Mouse (Mus musculus) embryonic facial prominence, embryonic 15.5 days (tissue): ENCODE measurements around the gene Rorc. TPM values are rescaled to one million over a fixed set of nuclear protein-coding genes. Genes with fewer than 3 reads are reported as not detected.

Experiments used
- ATAC-seq: fragments of 200-750 bp; cut with Nextera tagmentation; 2 replicates; pipeline ENCODE4 v1.8.0; 2017; ENCODE audit warnings: low read depth, moderate TSS enrichment; ENCODE audit not compliant: insufficient number of reproducible peaks, low FRiP score, low TSS enrichment
- H3K27ac ChIP-seq: fragments of 300-500 bp; sonication (generic); replicated peaks from 2 replicates; pipeline ENCODE4 v1.5.1; 2015; ENCODE audit warnings: mild to moderate bottlenecking, inconsistent platforms
- H3K27me3 ChIP-seq: fragments of 300-500 bp; sonication (generic); 2 replicates; pipeline ENCODE4 v1.6.1; 2015; ENCODE audit warnings: inconsistent platforms
- H3K36me3 ChIP-seq: fragments of 300-500 bp; sonication (generic); 2 replicates; pipeline ENCODE4 v1.6.1; 2015; ENCODE audit warnings: mild to moderate bottlenecking, inconsistent platforms
- H3K4me1 ChIP-seq: fragments of 300-500 bp; sonication (generic); 2 replicates; pipeline ENCODE4 v1.6.1; 2015; ENCODE audit warnings: inconsistent platforms
- H3K4me2 ChIP-seq: fragments of 300-500 bp; sonication (generic); replicated peaks from 2 replicates; pipeline ENCODE4 v1.6.1; 2015; ENCODE audit warnings: mild to moderate bottlenecking, inconsistent platforms
- H3K4me3 ChIP-seq: fragments of 300-500 bp; sonication (generic); replicated peaks from 2 replicates; pipeline ENCODE4 v1.5.1; 2015; ENCODE audit warnings: mild to moderate bottlenecking, inconsistent platforms
- H3K9ac ChIP-seq: fragments of 300-500 bp; sonication (generic); 2 replicates; pipeline ENCODE4 v1.6.1; 2015; ENCODE audit warnings: inconsistent platforms
- H3K9me3 ChIP-seq: fragments of 300-500 bp; sonication (generic); replicated peaks from 2 replicates; pipeline ENCODE4 v1.6.1; 2016; ENCODE audit warnings: inconsistent platforms
- WGBS: fragments of 180-500 bp; shearing (Covaris S2); methylation state at CpG from one replicate; pipeline ENCODE4 v1.1.7; 2015; 5-methylcytosine and 5-hydroxymethylcytosine counted together
- polyA plus RNA-seq: library from polyadenylated mRNA; unstranded; fragments of >200 nt; fragmentation: Nextera tagmentation; extraction: Ambion mirVana; gene quantifications from 2 replicates; pipeline ENCODE4 v1.2.1, GENCODE M21; 2015

Rorc gene
- polyA plus RNA-seq, 1 experiment from 2014 or later, result 3.6 TPM

DNA sequence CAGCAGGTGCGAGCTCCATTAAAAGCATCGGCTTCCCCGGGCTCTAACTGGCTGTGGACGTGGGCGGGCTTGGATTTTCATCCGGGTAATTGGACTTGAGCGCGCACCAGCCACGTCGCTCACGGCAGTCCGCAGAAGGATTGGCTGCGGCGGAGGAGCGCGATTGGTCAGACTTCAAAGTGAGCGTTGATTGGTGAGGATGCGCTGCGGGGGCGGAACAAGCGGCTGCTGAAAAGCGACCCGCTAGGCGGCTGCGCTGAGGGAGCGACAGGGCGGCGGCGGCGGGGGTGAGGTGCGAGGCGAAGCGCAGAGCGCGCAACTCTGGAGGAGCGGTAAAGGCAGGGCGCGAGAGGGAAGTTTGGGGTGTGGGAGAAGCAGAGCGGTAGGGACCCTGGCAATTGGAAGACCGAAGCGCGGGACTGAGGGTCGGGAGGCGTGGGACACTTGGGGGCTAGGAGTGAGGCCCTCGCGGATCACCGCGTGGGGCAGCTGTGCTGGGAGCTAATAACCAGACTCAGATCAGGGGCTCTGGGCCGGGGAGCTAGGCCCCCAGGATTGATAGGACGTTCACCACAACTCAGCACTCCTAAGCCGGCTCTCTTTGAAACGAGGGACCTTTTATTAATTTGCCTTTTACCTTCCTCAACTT is 40.6 kb downstream of the Rorc start, which contains the start of gene Tdrkh:
TSS of gene Tdrkh (plus strand) at position 243 of the 649 bp plus-strand sequence.
- peak within 1 kb of the TSS; percentile 26; the same call in 1 of the 2 replicates for H3K9ac ChIP-seq
- peak within 1 kb of the TSS; percentile 94 for H3K4me2 ChIP-seq
- H3K4me3 ChIP-seq, result peak within 1 kb of the TSS; percentile 47
- H3K27me3 ChIP-seq, result no peaks in the 10 kb centered on the region; the same call in 1 of the 2 replicates
- peaks cover 11% of the 10 kb centered on the region for H3K4me1 ChIP-seq
- H3K9me3 ChIP-seq, result no peaks in the 10 kb centered on the region
- H3K27ac ChIP-seq, result no peak within 1 kb of the TSS
- no peaks in the 10 kb centered on the region for H3K36me3 ChIP-seq
- peak; percentile 99 for ATAC-seq
- WGBS, result 8% methylated on average over 52 of the region's 52 CpGs

DNA sequence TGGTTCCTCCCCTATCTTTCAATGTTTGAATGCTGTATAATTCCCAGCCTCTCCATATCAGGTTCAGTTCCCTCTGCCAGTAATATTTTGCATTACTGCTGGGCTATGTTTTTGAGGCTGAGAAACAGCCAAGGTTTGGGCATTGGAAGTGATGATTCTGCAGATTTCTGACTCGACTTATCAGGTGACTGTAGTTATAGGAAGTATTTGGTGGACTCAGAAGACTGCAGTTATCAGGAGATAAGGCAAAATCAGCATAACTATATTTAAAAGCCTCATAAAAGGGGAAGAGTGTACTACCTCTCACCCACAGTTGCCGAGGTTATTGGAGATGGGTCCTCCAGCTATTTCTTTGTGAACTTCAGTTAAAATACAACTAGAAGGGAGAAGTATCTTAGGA is 58.4 kb downstream of the Rorc start:
- no peaks in the 10 kb centered on the region for H3K36me3 ChIP-seq
- no peak overlapping the region for H3K9ac ChIP-seq
- 63% methylated on average over 2 of the region's 2 CpGs for WGBS
- no peak overlapping the region for H3K4me2 ChIP-seq
- no peaks in the 10 kb centered on the region for H3K9me3 ChIP-seq
- H3K27me3 ChIP-seq, result no peaks in the 10 kb centered on the region
- ATAC-seq, result no peak
- no peaks in the 10 kb centered on the region for H3K4me1 ChIP-seq
- no peak overlapping the region for H3K4me3 ChIP-seq
- H3K27ac ChIP-seq, result no peak overlapping the region

DNA sequence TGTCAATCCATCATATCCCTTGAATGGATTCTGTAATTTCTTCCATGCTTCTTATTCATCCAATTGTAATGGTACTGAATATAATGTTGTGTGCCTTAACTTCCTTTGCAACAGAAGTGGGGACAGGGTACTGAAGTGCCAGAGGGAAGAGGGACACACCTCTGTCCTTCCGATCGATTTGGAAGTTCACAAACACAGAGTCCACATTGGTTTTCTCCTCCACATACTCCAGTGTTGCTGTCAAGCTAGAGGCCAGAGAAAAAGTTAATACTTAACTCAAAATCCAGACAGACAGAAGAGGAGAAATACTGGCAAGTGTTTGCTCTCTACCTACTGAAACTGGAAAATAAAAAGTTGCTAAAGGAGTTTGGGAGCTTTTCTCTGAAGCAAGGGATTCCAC is 61.7 kb downstream of the Rorc start:
- Histone ChIP-seq H3K4me3 (no peak overlapping the region), H3K27me3 (no peaks in the 10 kb centered on the region), H3K36me3 (no peaks in the 10 kb centered on the region), H3K4me1 (no peaks in the 10 kb centered on the region), H3K27ac (no peak overlapping the region), H3K9me3 (no peaks in the 10 kb centered on the region), H3K9ac (no peak overlapping the region), H3K4me2 (no peak overlapping the region)
- ATAC-seq, result no peak
- WGBS, result 75% methylated on average over 2 of the region's 2 CpGs

DNA sequence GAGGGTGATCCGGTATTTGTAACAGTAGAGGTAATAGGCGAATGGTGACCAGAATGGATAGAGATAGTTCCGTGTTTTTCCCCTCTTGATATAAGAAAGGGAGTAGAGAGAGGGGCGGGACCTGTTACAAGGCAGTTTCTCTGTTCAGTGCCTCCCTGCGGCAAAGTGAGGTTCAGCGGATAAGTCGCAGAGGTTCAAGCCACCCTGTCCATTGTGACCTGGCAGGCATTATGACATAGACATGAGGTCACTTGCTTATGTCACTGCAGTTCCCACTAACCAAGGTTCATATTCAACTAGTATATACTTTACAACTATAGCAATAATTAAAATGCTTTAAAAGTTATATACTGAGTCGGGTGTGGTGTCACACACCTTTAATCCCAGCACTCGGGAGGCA is 63.8 kb downstream of the Rorc start:
- no peaks in the 10 kb centered on the region for H3K36me3 ChIP-seq
- H3K9me3 ChIP-seq, result no peaks in the 10 kb centered on the region
- no peaks in the 10 kb centered on the region for H3K4me1 ChIP-seq
- no peak overlapping the region for H3K4me3 ChIP-seq
- 78% methylated on average over 9 of the region's 9 CpGs for WGBS
- H3K27me3 ChIP-seq, result no peaks in the 10 kb centered on the region
- no peak for ATAC-seq
- H3K9ac ChIP-seq, result no peak overlapping the region
- no peak overlapping the region for H3K4me2 ChIP-seq
- no peak overlapping the region for H3K27ac ChIP-seq

DNA sequence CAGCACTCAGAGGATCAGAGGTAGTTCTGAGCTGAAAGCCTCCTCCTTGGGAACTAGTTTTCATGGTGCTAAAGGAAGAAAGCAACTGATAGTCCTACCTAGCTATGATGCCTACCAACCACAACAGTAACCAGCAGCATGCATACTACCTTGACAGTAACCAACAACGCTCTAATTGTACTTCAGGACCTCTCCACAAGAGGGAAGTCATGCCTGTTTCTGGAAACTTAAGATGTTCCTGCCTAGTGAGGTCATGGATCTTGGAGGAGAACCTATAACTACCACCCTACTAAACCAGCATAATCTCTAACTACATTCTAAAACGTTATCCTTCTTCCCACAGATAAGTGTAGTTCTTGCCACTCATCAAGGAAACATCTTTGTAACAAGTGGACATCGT is 68.6 kb downstream of the Rorc start:
- Histone ChIP-seq H3K4me3 (no peak overlapping the region), H3K27ac (no peak overlapping the region), H3K9ac (no peak overlapping the region), H3K9me3 (no peaks in the 10 kb centered on the region), H3K36me3 (peaks cover 16% of the 10 kb centered on the region), H3K27me3 (no peaks in the 10 kb centered on the region), H3K4me1 (peaks cover 8% of the 10 kb centered on the region; the same call in 1 of the 2 replicates), H3K4me2 (no peak overlapping the region)
- no peak for ATAC-seq
- WGBS, result 37% methylated on average over 3 of the region's 3 CpGs

DNA sequence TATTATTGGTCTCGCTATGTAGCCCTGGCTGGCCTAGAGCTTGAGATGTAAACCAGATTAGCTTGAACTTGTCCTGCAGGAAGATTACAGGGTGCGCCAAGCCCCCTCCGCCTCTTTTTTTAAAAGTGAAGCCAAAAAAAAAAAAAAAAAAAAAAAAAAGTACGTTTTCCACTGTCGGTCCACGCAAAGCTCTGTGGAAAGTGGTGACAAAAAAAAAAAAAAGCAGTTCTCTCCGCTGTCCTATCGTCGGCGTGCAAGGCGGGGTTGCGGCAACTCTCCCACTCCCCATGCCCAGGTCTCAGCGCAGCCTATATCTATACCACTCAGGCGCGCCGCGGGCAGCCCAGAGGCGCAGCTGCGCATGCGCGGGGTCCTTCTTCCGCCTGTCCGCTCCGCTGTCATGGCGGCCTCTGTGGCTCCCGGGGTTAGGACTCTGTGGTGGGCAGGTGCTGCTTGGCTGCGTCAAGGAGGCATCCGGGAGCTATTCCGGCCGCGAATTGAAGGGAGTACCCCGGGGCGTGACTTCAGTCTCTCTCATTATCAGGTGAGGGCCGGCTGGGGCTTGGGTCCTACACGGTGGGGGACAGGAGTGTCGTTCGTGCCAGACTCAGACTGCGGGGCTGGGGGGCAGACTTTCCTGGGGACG is 70.5 kb downstream of the Rorc start, which contains the start of gene Mrpl9:
TSS of gene Mrpl9 (plus strand) at position 368 of the 646 bp plus-strand sequence.
- Histone ChIP-seq H3K36me3 (peaks cover 35% of the 10 kb centered on the region), H3K4me2 (peak within 1 kb of the TSS; percentile 82), H3K27me3 (no peaks in the 10 kb centered on the region), H3K4me1 (peaks cover 8% of the 10 kb centered on the region; the same call in 1 of the 2 replicates), H3K27ac (peak within 1 kb of the TSS; percentile 63), H3K9me3 (no peaks in the 10 kb centered on the region), H3K9ac (peak within 1 kb of the TSS; percentile 93), H3K4me3 (peak within 1 kb of the TSS; percentile 95)
- peak; percentile 95 for ATAC-seq
- under 1% methylated on average over 39 of the region's 39 CpGs for WGBS

DNA sequence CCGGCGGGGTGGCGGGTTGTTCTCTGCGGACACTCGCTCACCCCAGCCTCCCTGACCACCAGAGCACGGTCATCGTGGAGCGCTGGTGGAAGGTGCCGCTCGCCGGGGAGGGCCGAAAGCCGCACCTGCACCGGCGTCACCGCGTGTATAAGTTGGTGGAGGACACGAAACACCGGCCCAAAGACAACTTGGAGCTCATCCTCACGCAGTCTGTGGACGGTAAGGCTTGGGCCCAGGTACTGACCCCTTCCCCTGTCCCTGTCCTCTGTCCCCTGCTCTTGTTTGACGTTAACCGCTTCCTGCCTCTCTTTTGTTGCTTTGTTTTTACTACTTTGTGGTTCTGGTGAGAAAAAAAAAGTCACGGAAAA is 71.0 kb downstream of the Rorc start, which contains the start of gene Oaz3:
TSS of gene Oaz3 (minus strand) at position 319 of the 368 bp plus-strand sequence.
- H3K4me3 ChIP-seq, result peak within 1 kb of the TSS; percentile 95
- H3K27me3 ChIP-seq, result no peaks in the 10 kb centered on the region
- H3K9me3 ChIP-seq, result no peaks in the 10 kb centered on the region
- peak within 1 kb of the TSS; percentile 93 for H3K9ac ChIP-seq
- H3K36me3 ChIP-seq, result peaks cover 38% of the 10 kb centered on the region
- peak within 1 kb of the TSS; percentile 63 for H3K27ac ChIP-seq
- peak within 1 kb of the TSS; percentile 82 for H3K4me2 ChIP-seq
- peaks cover 8% of the 10 kb centered on the region; the same call in 1 of the 2 replicates for H3K4me1 ChIP-seq
- WGBS, result 2% methylated on average over 24 of the region's 24 CpGs
- no peak; the same call in 1 of the 2 replicates for ATAC-seq

Other genes with a start within 250 kb of the Rorc start
- gene Gm10696, start 194.6 kb upstream of the Rorc start, polyA plus RNA-seq, result not detected in 2 replicates
- not detected in 2 replicates for gene Gm5286, start 176.1 kb upstream of the Rorc start, polyA plus RNA-seq
- not detected in 2 replicates for gene Gm4778, start 108.8 kb upstream of the Rorc start, polyA plus RNA-seq
- 10.1 and 11.2 TPM in 2 replicates for gene Them4, start 62.7 kb upstream of the Rorc start, polyA plus RNA-seq
- 91.2 and 99.8 TPM in 2 replicates for gene Them5, start 30.7 kb upstream of the Rorc start, polyA plus RNA-seq
- 2.5 and 3.3 TPM in 2 replicates for gene C2cd4d, start 10.4 kb upstream of the Rorc start, polyA plus RNA-seq
- 0.24 TPM in 2 replicates for gene Lingo4, start 25.7 kb downstream of the Rorc start, polyA plus RNA-seq
- 7.9 and 8.3 TPM in 2 replicates for gene Tdrkh, start 40.5 kb downstream of the Rorc start, polyA plus RNA-seq
- gene Mrpl9, start 70.5 kb downstream of the Rorc start, polyA plus RNA-seq, result 63.7 and 64.4 TPM in 2 replicates
- 0.40 and 0.68 TPM in 2 replicates for gene Oaz3, start 71.1 kb downstream of the Rorc start, polyA plus RNA-seq
- gene Celf3, start 105.5 kb downstream of the Rorc start, polyA plus RNA-seq, result 9.4 and 13.7 TPM in 2 replicates
- gene Riiad1, start 107.5 kb downstream of the Rorc start, polyA plus RNA-seq, result 16.7 and 31.7 TPM in 2 replicates
- gene Snx27, start 209.9 kb downstream of the Rorc start, polyA plus RNA-seq, result 47.8 and 48.9 TPM in 2 replicates